Mouse (Mus musculus) lung, postnatal 14 days (tissue): ENCODE data around the gene Rfx2.

Source experiments
- DNase-seq: peaks from one replicate; pipeline ENCODE4 v3.0.0; 2021

Rfx2 gene

GRCm38 (mm10) chr17:56831111-56831816 lies 451 bp upstream of the Rfx2 start:
- peak; percentile 99 for DNase-seq

- DNase-seq, result no peak
Measured at GRCm38 (mm10) chr17:56829795-56830194, 1.0 kb downstream of the Rfx2 start.

- DNase-seq, result no peak
Measured at GRCm38 (mm10) chr17:56829171-56829570, 1.6 kb downstream of the Rfx2 start.

GRCm38 (mm10) chr17:56826718-56827117 lies 4.1 kb downstream of the Rfx2 start:
- DNase-seq, result no peak

- DNase-seq, result no peak
Measured at GRCm38 (mm10) chr17:56823352-56823751, 7.5 kb downstream of the Rfx2 start.

GRCm38 (mm10) chr17:56822380-56822779 lies 8.4 kb downstream of the Rfx2 start:
- DNase-seq, result no peak

- no peak for DNase-seq
Measured at GRCm38 (mm10) chr17:56819694-56820111, 11.1 kb downstream of the Rfx2 start.

- no peak for DNase-seq
Measured at GRCm38 (mm10) chr17:56819032-56819545, 11.7 kb downstream of the Rfx2 start.

GRCm38 (mm10) chr17:56818067-56818636 lies 12.7 kb downstream of the Rfx2 start:
- DNase-seq, result no peak

GRCm38 (mm10) chr17:56815057-56815345 lies 15.8 kb downstream of the Rfx2 start:
- no peak for DNase-seq

GRCm38 (mm10) chr17:56814316-56815056 lies 16.3 kb downstream of the Rfx2 start:
- DNase-seq, result peak; percentile 88

- DNase-seq, result peak; percentile 91
Measured at GRCm38 (mm10) chr17:56810245-56810644, 20.6 kb downstream of the Rfx2 start.

- peak; percentile 83 for DNase-seq
Measured at GRCm38 (mm10) chr17:56808518-56808917, 22.3 kb downstream of the Rfx2 start.

GRCm38 (mm10) chr17:56805784-56806183 lies 25.0 kb downstream of the Rfx2 start:
- DNase-seq, result no peak

- no peak for DNase-seq
Measured at GRCm38 (mm10) chr17:56804952-56805351, 25.9 kb downstream of the Rfx2 start.

GRCm38 (mm10) chr17:56802065-56802464 lies 28.7 kb downstream of the Rfx2 start:
- DNase-seq, result no peak

GRCm38 (mm10) chr17:56799276-56799675 lies 31.5 kb downstream of the Rfx2 start:
- DNase-seq, result no peak

- no peak for DNase-seq
Measured at GRCm38 (mm10) chr17:56793614-56794319, 37.0 kb downstream of the Rfx2 start.

- no peak for DNase-seq
Measured at GRCm38 (mm10) chr17:56792588-56792987, 38.2 kb downstream of the Rfx2 start.

GRCm38 (mm10) chr17:56789286-56789685 lies 41.5 kb downstream of the Rfx2 start:
- no peak for DNase-seq

GRCm38 (mm10) chr17:56788886-56789285 lies 41.9 kb downstream of the Rfx2 start:
- no peak for DNase-seq

- DNase-seq, result no peak
Measured at GRCm38 (mm10) chr17:56780291-56780978, 50.4 kb downstream of the Rfx2 start.
